Mouse (Mus musculus): ENCODE data around the gene Cdh23.

The Cdh23 gene

GRCm38 (mm10) chr10:60262386-60262785 is 433.9 kb downstream of the Cdh23 start:
- no peak for DNase-seq (ENCODE audit: low read depth, low spot score)

- no peak for DNase-seq (ENCODE audit: low read depth, low spot score)
Measured at GRCm38 (mm10) chr10:60261530-60261929, 434.8 kb downstream of the Cdh23 start.

- DNase-seq (ENCODE audit: low read depth, low spot score) = no peak
Measured at GRCm38 (mm10) chr10:60260557-60261294, 435.6 kb downstream of the Cdh23 start.

- DNase-seq (ENCODE audit: low read depth, low spot score) = no peak
Measured at GRCm38 (mm10) chr10:60257261-60257825, 438.9 kb downstream of the Cdh23 start.

GRCm38 (mm10) chr10:60256088-60256487 is 440.2 kb downstream of the Cdh23 start:
- no peak for DNase-seq (ENCODE audit: low read depth, low spot score)
